Mouse (Mus musculus): ENCODE results near the gene Zfp300. TPM values are rescaled to one million over a fixed set of nuclear protein-coding genes. Genes with fewer than 3 reads are reported as not detected.

Gene Zfp300
- 1 to 10 TPM; 3.2 to 4.8 TPM for total RNA-seq (2021)
- long read RNA-seq, experiment 1, partial matches to known transcripts = 0 of 3 reads
- long read RNA-seq, experiment 1, other reads (novel, unspliced or antisense) = 3 of 3 reads
- long read RNA-seq, experiment 2, partial matches to known transcripts = 0 of 3 reads
- long read RNA-seq, experiment 2, other reads (novel, unspliced or antisense) = 3 of 3 reads

- DNase-seq (ENCODE audit: low spot score in 2 of 2) = peak; percentile 58 to 61
Measured at GRCm38 (mm10) chrX:21088983-21089866, at the start of gene Zfp300. Gene Zfp300, minus strand, starts transcription at chrX:21089527.

- no peak for DNase-seq (ENCODE audit: low spot score in 2 of 2)
Measured at GRCm38 (mm10) chrX:21115520-21115919, 26.2 kb upstream of the Zfp300 start, which contains the start of gene Ssxa1. Gene Ssxa1, plus strand, starts transcription at chrX:21115820.

GRCm38 (mm10) chrX:21089867-21090239 is 526 bp upstream of the Zfp300 start:
- no peak for DNase-seq (ENCODE audit: low spot score in 2 of 2)

- DNase-seq (ENCODE audit: low spot score in 2 of 2) = no peak
Measured at GRCm38 (mm10) chrX:21088645-21088982, 713 bp downstream of the Zfp300 start.

- no peak for DNase-seq (ENCODE audit: low spot score in 2 of 2)
Measured at GRCm38 (mm10) chrX:21068106-21068505, 21.2 kb downstream of the Zfp300 start, which contains the start of gene Spaca5. Gene Spaca5, plus strand, starts transcription at chrX:21068406.

GRCm38 (mm10) chrX:21062544-21062890 is 26.8 kb downstream of the Zfp300 start:
- DNase-seq (ENCODE audit: low spot score in 2 of 2) = no peak

GRCm38 (mm10) chrX:21061866-21062543 is 27.3 kb downstream of the Zfp300 start, which contains the start of gene Zfp182:
Gene Zfp182, minus strand, starts transcription at chrX:21062316.
- DNase-seq (ENCODE audit: low spot score in 2 of 2) = peak; percentile 72 to 75

- no peak for DNase-seq (ENCODE audit: low spot score in 2 of 2)
Measured at GRCm38 (mm10) chrX:21061460-21061859, 27.9 kb downstream of the Zfp300 start.

Other genes with a start within 250 kb of the Zfp300 start
- gene Timp1, start 219.4 kb downstream of the Zfp300 start, total RNA-seq (2021) = 1 to 10 TPM; 1.4 to 1.5 TPM
- 100 to 1,000 TPM; 486 to 496 TPM for gene Syn1, start 168.5 kb downstream of the Zfp300 start, total RNA-seq (2021)
- gene Cfp, start 158.0 kb downstream of the Zfp300 start, total RNA-seq (2021) = 10 to 100 TPM; 12.1 to 12.8 TPM
- gene Elk1, start 138.9 kb downstream of the Zfp300 start, total RNA-seq (2021) = 10 to 100 TPM; 49.1 to 58.4 TPM
- gene Uxt, start 127.5 kb downstream of the Zfp300 start, total RNA-seq (2021) = 10 to 100 TPM; 13.7 to 14.7 TPM
- gene Zfp182, start 27.2 kb downstream of the Zfp300 start, total RNA-seq (2021) = 1 to 10 TPM; 7.8 to 8.5 TPM
- not detected for gene Spaca5, start 21.1 kb downstream of the Zfp300 start, total RNA-seq (2021)
- gene Ssxa1, start 26.3 kb upstream of the Zfp300 start, total RNA-seq (2021) = not detected
- not detected for gene Gm21876, start 86.1 kb upstream of the Zfp300 start, total RNA-seq (2021)